26 mouse cellular contexts compared by ENCODE assay signal in the genomic region with DNA sequence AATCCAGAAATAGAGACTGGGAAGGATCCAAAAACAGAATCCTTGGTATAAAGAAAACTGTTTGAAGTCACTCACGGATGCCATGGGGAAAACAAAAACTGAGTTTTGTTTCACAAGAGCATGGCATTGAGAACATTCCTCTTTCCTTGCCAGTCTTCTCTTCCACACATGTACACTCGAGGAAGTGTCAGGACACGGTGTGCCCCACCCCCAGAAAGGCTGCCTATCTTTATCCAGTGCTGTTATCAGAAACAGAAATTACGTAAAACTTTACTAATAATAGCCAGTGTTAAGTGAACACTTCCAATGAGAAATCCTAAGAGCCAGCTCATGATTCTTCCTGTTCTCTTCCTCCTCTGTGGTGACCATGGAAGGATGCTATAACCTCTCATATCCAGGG.
DNase-seq lines count a peak whose midpoint lies in the region; ATAC-seq and TF ChIP-seq lines count a peak whose summit lies in the region.
"Had no signal": no experiment of that assay in that cellular context is flagged by ENCODE, and none has a peak within 500 bp of the region (broad histone marks: within the 10 kb centered on the region; RNA-seq: fewer than 3 reads in every experiment).

No protein-coding gene starts in this region.

- H3K9me3 ChIP-seq in heart, embryonic 14.5 days (ENCODE audit: control insufficient read depth, low read length): no peaks in the 10 kb centered on the region
- H3K9me3 ChIP-seq in stomach, postnatal 0 days (ENCODE audit: control insufficient read depth, low read length): no peaks in the 10 kb centered on the region
- H3K9me3 ChIP-seq: embryonic facial prominence, embryonic 10.5 days; hindbrain, embryonic 10.5 days; intestine, embryonic 15.5 days; limb, embryonic 15.5 days; liver, embryonic 15.5 days; lung, embryonic 15.5 days; midbrain, embryonic 15.5 days; neural tube, embryonic 13.5 days; stomach, embryonic 15.5 days had no signal

- no peak overlapping the region for H3K27ac ChIP-seq in heart, embryonic 14.5 days (replicated peaks in 1 of 2; ENCODE audit: control insufficient read depth in 1 of 2, insufficient read depth in 1 of 2, low read depth in 2 of 2, low read length in 2 of 2)
- H3K27ac ChIP-seq in stomach, postnatal 0 days (replicated peaks): no peak overlapping the region
- H3K27ac ChIP-seq: embryonic facial prominence, embryonic 10.5 days; hindbrain, embryonic 10.5 days; intestine, embryonic 15.5 days; limb, embryonic 15.5 days; liver, embryonic 15.5 days; lung, embryonic 15.5 days; macrophage; midbrain, embryonic 15.5 days; neural tube, embryonic 13.5 days; stomach, embryonic 15.5 days had no signal

- H3K9ac ChIP-seq in heart, embryonic 14.5 days (ENCODE audit: low read length): no peak overlapping the region
- H3K9ac ChIP-seq in stomach, postnatal 0 days (ENCODE audit: low read length): no peak overlapping the region
- H3K9ac ChIP-seq: intestine, embryonic 15.5 days; limb, embryonic 15.5 days; liver, embryonic 15.5 days; lung, embryonic 15.5 days; midbrain, embryonic 15.5 days; neural tube, embryonic 13.5 days; stomach, embryonic 15.5 days had no signal

- H3K4me1 ChIP-seq in heart, embryonic 14.5 days (ENCODE audit: control insufficient read depth in 2 of 2, insufficient read depth in 2 of 2, low read length in 2 of 2): peaks cover 2 to 10% of the 10 kb centered on the region in 2 experiments; a peak in 3 of 4 replicates
- no peaks in the 10 kb centered on the region for H3K4me1 ChIP-seq in stomach, postnatal 0 days (replicated peaks; ENCODE audit: control insufficient read depth, insufficient read depth)
- H3K4me1 ChIP-seq: embryonic facial prominence, embryonic 10.5 days; hindbrain, embryonic 10.5 days; intestine, embryonic 15.5 days; limb, embryonic 15.5 days; liver, embryonic 15.5 days; neural tube, embryonic 13.5 days; stomach, embryonic 15.5 days had no signal

- H3K36me3 ChIP-seq in heart, embryonic 14.5 days (ENCODE audit: control insufficient read depth, insufficient read depth, low read length): no peaks in the 10 kb centered on the region
- H3K36me3 ChIP-seq in stomach, postnatal 0 days (ENCODE audit: control insufficient read depth, insufficient read depth, low read length): no peaks in the 10 kb centered on the region
- H3K36me3 ChIP-seq: embryonic facial prominence, embryonic 10.5 days; hindbrain, embryonic 10.5 days; intestine, embryonic 15.5 days; limb, embryonic 15.5 days; liver, embryonic 15.5 days; lung, embryonic 15.5 days; midbrain, embryonic 15.5 days; neural tube, embryonic 13.5 days; stomach, embryonic 15.5 days had no signal

- DNase-seq in frontal cortex, postnatal 25 days (ENCODE audit: low spot score in 2 of 2): no peak
- DNase-seq in layer of hippocampus, postnatal 14 days (ENCODE audit: low spot score in 2 of 2): peak; percentile 4 to 13
- DNase-seq in layer of hippocampus, adult 11-12 months (ENCODE audit: low spot score): no peak
- DNase-seq in stomach, postnatal 0 days (ENCODE audit: low spot score): peak; percentile 25
- DNase-seq in gastrocnemius, adult 18-20 months (ENCODE audit: low spot score): no peak
- no peak for DNase-seq in testis, postnatal 10 days (ENCODE audit: low spot score)
- DNase-seq: adrenal gland, postnatal 14 days; cerebellum, adult 9-11 months; kidney, adult 8-10 months; kidney, postnatal 10 days; right cerebral cortex, adult 18-20 months; right cerebral cortex, postnatal 4 days had no signal

- peak; percentile 20; the same call in 1 of the 2 replicates for ATAC-seq in frontal cortex, adult (ENCODE audit: low TSS enrichment)
- no peak for ATAC-seq in heart, embryonic 14.5 days (ENCODE audit: insufficient number of reproducible peaks, insufficient read depth, low FRiP score, low read depth)
- no peak; the same call in 1 of the 2 replicates for ATAC-seq in stomach, postnatal 0 days (ENCODE audit: low FRiP score, low TSS enrichment)
- ATAC-seq: forebrain, embryonic 16.5 days; hindbrain, embryonic 16.5 days; intestine, embryonic 15.5 days; midbrain, embryonic 15.5 days had no signal

- TF ChIP-seq EP300 in stomach, postnatal 0 days (optimal IDR thresholded peaks at IDR 0.05): no peak

- H3K4me2 ChIP-seq in heart, embryonic 14.5 days (ENCODE audit: low read length): peak overlapping the region; percentile 16; the same call in 1 of the 2 replicates
- no peak overlapping the region for H3K4me2 ChIP-seq in stomach, postnatal 0 days (replicated peaks; ENCODE audit: low read depth)
- H3K4me2 ChIP-seq: intestine, embryonic 15.5 days; limb, embryonic 15.5 days; liver, embryonic 15.5 days; lung, embryonic 15.5 days; midbrain, embryonic 15.5 days; neural tube, embryonic 13.5 days; stomach, embryonic 15.5 days had no signal

- H3K4me3 ChIP-seq in heart, embryonic 14.5 days (ENCODE audit: control insufficient read depth in 1 of 2, insufficient read depth in 1 of 2, low read depth in 1 of 2, low read length in 2 of 2): no peak overlapping the region
- H3K4me3 ChIP-seq in stomach, postnatal 0 days (ENCODE audit: low read depth, low read length): no peak overlapping the region
- H3K4me3 ChIP-seq: embryonic facial prominence, embryonic 10.5 days; hindbrain, embryonic 10.5 days; intestine, embryonic 15.5 days; limb, embryonic 15.5 days; liver, embryonic 15.5 days; lung, embryonic 15.5 days; midbrain, embryonic 15.5 days; neural tube, embryonic 13.5 days; stomach, embryonic 15.5 days had no signal

- 12% methylated on average over 4 of the region's 4 CpGs for WGBS in heart, embryonic 14.5 days
- WGBS in stomach, postnatal 0 days: 40% methylated on average over 4 of the region's 4 CpGs

- H3K27me3 ChIP-seq in heart, embryonic 14.5 days (ENCODE audit: control insufficient read depth, insufficient read depth, low read length): no peaks in the 10 kb centered on the region
- H3K27me3 ChIP-seq in stomach, postnatal 0 days (ENCODE audit: control insufficient read depth, insufficient read depth, low read length): no peaks in the 10 kb centered on the region
- H3K27me3 ChIP-seq: intestine, embryonic 15.5 days; limb, embryonic 15.5 days; liver, embryonic 15.5 days; lung, embryonic 15.5 days; midbrain, embryonic 15.5 days; neural tube, embryonic 13.5 days; stomach, embryonic 15.5 days had no signal

- no peak for TF ChIP-seq CTCF in stomach, postnatal 0 days (IDR thresholded peaks at IDR 0.05; ENCODE audit: low read depth)

Comparison
In these comparisons a context has a peak if more than half of its experiments do, and no peak if none do; other contexts are left out.
1. DNase-seq: peak in layer of hippocampus, postnatal 14 days (2 of 2) and stomach, postnatal 0 days (single experiment); none in frontal cortex, postnatal 25 days (0 of 2), layer of hippocampus, adult 11-12 months (single experiment), gastrocnemius, adult 18-20 months (single experiment) and testis, postnatal 10 days (single experiment).